Mouse (Mus musculus) spleen, adult 2 months (tissue): Measurements from ENCODE around the gene Ppat.

ENCODE experiments used
- CTCF ChIP-seq: fragments of 200-500 bp; IDR thresholded peaks from 2 replicates; pipeline ENCODE4 v1.5.1; 2011; ENCODE audit warnings: mild to moderate bottlenecking, inconsistent platforms; ENCODE audit not compliant: insufficient read depth, insufficient read length, insufficient replicate concordance; ENCODE audit errors: extremely low read depth
- POLR2A ChIP-seq: fragments of 200-500 bp; IDR thresholded peaks from 2 replicates; pipeline ENCODE4 v1.6.1; 2011; ENCODE audit warnings: low read depth, low read length, inconsistent platforms

DNA sequence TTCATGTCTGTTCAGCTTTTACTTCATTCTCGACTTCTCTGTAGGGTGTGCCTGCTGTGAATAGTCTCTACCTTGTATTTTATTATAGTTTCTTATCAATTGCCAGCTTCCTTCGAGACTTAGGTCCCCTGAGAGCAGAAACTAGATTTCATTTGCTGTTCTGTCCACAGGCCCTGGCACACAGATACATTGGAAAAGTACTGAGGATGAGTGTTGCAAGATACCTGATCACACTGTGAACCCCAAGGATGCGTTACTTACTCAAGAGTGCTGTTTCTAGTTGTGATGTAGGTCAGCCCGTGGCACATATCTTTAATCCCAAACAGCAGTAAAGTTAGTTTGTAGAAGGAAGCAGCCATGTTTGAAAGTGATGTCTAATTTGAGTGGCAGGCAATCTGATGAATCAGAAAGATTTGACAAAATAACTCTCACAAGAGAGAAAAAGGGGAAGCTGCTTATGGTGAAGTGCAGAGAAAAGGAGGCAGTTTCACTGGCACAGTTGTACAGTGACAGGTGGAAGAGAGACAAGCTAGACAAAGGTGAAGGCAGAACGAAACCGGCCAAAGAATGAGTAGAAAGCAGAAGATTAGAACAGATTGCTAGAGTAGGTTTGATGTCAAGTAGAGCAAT, 3.0 kb upstream of the Ppat start:
- no peak for TF ChIP-seq CTCF
- TF ChIP-seq POLR2A, result no peak
